Mouse (Mus musculus) mouse embryonic stem cell (cell line): Measurements from ENCODE around the gene Szt2.

Source experiments
- in situ Hi-C, 2 experiments: fragments of 300-500 bp; cut with MboI; formaldehyde crosslinking; loops; 1 replicate in 1 of 2; 3 replicates in 1 of 2; pipeline ENCODE4 v1.14.3; 2019 to 2020; ENCODE audit warnings: low sequenced_read_pairs in 2 of 2, low pct_unique_long_range_greater_than_20kb in 1 of 2, mixed read lengths in 1 of 2; ENCODE audit not compliant: unreplicated experiment in 1 of 2

Szt2 gene

DNA sequence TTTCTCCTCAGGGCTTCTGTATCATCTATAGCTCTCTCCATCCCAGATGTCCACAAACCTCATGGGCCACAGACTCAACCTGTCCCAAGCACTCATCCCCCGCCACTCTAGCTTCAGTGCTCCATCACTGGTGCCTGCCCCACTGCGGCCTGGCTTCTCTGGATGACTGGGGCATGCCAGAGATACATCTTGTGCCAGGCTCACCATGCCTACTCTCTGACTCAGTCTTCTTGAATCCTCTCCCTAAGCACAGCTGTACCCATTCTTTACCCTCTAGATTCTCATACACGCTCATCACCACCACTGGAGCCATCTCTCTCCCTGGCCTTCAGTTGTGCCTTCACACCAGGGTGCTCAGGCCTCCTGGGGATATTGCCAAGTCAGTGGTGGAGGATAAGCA, 45.1 kb downstream of the Szt2 start:
- in situ Hi-C loops: no loop called here

DNA sequence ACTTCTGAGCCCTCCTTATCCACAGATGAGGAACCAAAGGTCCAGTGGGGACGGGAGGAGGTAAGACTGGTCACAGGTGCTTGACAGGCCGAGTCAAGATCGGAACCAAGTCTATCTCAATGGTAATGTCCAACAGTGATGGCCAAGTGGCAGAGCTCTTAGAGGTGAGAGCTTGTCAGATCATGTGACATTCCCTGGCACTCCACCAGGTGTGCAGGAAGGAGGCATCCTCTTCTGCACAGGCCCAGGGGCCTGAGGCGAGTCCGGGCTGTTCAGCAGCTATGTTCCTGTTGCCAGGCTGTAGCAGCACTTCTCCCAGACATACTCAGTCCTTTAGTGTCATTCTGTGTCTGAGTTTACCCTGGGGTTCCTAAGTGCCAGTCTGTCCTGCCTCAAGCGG, 46.2 kb downstream of the Szt2 start:
- in situ Hi-C loops: no loop called here

DNA sequence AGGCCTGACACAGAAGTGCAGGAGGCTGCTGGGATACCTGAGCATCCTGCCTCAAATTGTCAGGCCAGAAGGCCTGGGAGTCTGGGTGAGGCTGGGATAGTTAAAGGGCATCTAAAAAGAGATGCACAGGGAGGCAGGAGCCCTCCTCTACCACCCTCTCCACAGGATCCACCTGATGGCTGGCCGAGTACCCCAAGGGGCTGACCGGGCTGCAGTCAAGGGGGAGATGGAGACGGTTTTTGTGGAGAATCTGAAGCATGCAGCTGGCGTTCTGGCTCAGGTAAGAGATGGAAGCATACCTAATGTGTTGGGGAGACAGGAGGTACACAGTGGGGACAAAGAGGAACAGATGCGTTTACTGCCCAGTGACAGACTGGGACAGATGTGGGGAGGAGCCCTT, 47.6 kb downstream of the Szt2 start:
- in situ Hi-C loops: no loop called here

DNA sequence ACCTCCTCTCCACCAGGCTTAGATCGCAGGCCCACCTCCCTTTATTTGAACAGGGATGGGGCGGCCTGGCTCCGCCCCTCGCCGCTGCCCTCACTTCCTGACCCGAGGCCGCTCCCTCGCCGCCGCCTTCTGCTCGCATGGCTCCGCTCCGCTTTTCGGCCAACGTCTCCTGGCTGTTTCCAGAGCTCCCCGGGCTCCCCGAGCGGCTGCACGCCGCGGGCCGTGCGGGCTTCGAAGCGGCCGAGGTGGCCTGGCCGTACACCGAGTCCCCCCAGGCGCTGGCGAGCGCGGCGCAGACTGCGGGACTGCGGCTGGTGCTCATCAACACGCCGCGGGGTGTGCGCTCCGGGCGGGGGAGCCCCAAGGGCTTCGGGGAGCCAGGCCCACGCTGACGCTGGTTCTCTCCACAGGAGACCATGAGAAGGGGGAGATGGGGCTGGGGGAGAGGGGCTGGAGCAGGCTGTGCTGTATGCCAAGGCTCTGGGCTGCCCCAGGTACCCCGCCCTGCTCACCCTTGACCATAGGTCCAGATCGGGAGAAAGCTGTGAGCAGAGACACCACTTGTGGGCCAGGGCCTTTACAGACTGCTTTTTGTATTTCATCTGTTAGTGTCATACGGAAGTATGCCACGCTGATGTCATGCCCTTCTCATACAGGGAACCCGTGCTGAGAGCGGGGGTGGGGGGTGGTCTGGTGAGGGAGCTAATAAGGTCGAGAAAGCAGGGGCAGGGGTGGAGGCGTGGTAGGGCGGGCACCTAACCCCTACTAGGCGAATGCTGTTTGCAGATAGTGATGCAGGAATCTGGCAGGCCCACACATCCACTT, 49.0 kb downstream of the Szt2 start:
- in situ Hi-C loops: no loop called here

DNA sequence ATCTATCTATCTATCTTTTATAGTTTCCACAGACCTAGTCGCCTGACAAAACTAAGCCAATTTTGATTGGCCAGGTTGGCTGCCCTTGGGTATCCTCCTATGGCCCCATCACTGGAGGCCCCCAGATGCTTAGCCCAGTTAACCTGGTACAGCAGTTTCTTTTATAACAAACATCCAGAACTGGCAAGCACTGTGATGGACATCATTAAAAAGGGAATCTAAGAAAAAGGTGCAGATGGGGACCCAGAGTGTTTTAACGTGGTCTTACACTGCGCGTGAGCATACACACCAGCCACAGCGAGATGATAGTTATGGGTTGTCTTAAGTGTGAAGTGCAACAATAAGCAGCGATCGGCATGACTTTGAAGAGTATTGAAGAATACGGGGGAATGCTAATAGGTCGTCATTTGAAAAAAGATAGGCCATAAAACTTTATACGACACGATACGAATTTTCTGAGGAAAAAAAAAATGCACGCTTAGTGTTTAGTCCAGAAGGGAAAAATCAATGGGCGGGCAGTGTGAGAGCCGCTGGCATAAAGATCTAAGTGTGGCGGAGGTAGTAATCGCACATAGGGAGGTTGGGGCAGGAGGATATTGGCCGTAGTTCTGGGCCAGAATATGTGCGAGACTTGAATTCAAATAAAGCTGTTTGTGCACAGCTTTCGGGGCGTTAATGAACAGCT, 49.7 kb downstream of the Szt2 start:
- in situ Hi-C loops: no loop called here

DNA sequence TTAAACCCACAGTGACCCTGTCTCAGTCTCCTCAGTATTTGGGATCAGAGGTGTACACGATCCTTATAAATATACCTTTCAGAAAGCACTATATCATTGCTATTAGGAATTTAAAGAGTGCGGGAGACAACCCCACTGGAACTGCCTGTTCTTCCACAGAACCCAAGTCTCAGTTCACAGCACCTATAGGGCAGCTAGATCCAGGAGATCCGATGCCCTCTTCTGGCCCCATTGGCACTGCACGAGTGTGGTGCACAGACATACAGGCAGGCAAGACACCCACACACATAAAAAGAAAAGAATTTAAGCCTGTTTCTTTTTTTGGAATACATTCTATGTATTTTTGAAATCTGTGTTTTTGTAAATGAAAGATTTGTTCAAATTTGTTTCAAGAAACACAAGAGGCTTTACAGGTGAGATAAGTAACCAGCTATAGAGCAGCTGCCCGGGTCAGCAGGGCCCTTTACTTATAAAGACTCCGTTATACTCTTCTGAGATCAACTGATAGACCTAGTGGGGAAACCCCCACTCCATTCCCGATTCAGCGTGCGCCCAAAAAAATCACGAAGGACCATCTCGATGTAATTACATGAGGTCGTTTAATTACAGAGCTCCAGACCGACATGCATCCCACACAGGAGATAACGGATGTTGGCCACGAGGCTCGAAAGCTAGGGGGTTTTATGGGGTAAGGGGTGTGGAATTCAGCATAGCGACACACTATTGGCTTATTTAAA, 50.7 kb downstream of the Szt2 start:
- in situ Hi-C loops: no loop called here

DNA sequence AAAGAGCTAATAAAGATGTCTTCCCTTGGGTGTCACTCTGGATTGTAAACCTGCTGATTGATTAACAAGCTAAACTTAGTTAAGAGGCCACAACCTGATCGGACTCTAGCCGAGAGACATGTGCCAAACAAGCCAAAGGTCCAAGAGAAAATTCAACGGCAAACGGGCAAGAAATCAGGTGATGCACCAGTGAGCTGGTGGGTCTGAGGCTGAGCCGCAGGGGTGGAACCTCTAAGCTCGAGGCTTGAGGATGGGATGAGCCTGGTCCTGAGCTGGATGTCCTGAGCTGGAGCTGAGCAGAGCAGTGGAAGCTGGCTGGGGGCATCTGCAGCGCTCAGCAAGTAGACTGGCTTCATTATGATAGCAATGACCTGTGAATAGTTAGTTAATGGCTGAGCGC, 51.6 kb downstream of the Szt2 start:
- in situ Hi-C loops: no loop called here

DNA sequence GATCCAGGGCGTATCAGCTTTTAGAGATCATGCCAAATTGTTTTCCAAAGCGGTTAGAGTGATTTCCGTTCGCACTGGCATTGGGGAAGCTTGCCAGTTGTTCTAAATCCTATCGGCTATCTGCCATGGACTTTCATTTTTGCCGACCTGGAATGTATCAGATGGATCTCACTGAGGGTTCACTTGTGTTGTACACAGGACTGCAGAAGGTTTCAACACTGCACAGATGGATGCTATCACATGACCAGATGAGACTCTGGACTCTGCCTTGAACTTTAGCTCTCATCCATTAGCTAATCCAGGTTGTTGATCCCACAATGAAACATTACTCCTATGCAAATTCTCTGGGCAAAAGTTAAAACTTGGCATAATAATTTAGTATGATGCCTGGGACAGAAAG, 52.3 kb downstream of the Szt2 start:
- in situ Hi-C loops: no loop called here

DNA sequence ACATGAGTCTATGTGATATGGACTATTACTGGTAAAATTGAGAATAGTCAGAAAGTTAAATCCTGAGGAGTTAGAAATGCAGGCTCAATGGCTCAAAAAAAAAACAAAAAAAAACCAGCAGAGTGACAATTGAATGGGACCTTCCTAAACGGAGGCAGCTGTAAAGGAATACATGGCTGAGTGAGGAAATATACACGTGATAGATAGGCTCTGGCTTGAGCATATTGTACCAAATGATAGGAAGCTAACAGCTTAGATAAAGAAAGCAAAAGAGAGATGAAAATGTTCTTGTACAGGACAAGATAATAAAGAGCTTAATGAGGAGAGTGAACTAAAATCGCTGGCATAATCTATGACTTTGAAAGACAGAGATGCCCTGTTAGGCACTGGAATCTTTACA, 54.8 kb downstream of the Szt2 start:
- in situ Hi-C loops: no loop called here

DNA sequence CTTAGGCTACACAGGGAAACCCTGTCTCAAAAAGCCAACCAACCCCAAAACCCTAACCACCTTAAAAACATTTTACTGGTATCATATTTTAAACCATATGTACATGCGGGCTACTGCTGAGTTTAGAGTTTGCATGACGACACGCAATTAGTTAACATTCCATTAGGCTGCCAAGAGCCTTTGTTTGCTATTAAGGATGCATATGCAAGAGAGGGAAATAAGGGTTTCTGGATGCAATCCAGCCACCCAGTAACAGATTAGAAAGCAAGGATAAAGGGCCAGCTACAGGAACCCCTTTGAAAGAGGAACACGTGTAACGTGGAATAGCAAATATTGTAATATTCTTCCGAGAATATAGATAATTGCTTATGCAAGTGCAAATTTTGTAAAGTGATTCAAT, 55.4 kb downstream of the Szt2 start:
- in situ Hi-C loops: no loop called here

DNA sequence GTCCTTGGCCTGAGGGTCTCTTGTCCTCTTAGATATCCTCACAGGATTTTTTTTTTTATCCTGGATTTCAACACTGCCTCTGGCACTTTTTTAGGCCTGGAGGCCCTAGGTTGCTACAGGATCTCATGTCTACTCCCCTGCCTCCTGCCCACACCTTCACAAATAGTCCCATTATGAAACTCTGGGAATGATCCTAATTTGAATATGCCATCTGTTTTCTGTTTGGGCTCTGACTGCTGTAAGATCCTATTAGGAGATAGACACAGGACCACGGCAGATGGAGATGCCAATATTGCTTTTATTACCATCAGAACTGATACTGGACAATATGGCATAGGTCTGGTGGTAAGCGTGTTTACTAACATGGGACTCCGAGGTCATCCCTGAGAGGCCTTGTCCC, 57.2 kb downstream of the Szt2 start:
- in situ Hi-C loops: no loop called here

DNA sequence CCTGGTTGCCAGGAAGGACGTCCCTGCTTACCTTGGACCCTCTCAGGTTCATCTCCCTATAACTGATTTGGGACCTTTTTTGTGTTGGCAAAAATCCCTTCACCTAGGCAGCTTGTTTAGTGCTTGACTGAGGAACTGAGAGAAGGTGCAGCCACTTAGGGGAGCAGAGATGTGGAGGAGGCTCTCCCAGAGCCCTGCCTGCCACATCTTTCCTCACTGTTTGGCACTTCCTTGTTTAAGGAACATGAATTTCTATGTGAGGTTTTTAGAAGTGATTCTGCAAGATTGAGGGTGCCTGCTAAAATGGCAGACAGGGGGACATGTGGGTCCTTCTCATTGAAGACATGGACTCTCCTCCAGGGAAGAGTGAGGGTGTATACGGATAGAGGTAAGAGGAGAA, 58.2 kb downstream of the Szt2 start:
- in situ Hi-C loops: no loop called here

DNA sequence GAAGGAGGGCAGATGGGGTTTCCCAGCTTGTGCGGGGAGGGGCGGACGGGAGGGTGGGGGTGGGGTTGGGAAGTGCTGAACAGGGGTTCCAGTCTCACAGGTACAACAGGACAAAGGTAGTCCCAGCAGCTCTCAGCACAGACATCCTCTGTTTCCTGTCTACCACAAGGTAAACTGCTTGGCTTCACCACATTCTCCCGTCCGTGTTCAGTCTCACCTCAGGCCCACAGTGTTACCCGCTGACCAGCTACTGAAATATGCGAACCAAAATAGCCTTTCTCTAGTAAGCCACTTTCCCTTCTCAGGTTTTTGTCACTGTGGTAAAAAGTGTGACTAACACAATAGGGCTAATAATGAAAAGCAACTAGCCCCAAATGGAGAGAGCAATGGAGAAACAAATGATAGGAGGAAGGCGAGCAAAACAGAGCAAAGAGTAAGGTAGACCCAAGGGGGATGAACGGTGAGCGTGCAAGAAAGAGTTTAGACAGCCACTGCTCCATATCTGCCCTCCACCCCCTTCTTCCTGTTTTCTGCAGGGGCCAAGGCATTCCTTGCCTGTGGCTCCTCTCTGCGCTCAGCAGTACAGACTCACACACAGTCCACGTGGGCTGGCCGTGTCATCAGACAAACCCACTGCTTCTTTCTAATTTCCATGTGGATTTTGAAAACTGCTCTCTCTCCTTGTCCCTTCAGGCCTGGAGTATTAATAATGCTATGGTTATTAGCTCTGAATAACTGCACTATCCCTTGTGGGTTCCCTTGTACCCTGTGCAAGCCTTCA, 61.4 kb downstream of the Szt2 start:
- in situ Hi-C loops: loop anchor here in 1 of 2 experiments (25.0 kb wide), 1 partner anchor 635 kb away; the partner anchor contains the start of gene Gm12845

DNA sequence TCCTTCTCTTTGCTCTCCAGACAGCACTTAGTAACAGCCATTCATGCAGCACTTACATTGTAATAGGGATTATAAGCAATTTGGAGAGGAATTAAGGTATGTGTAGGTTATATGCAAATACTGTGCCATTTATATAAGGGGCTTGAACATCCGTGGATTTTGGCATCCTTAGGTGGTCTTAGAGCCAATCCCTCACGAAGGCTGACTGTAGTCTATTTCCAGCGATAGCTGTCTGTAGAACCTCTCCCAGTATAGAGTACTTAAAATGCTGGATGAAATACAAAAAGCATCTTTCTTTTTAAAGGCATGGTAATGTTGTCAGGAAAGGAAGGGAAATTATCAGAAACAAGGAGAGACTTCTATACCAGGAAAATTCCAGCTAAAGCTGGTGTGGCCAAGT, 67.6 kb downstream of the Szt2 start:
- in situ Hi-C loops: loop anchor here in 1 of 2 experiments (25.0 kb wide), 1 partner anchor 629 kb away; the partner anchor contains the start of gene Gm12845

DNA sequence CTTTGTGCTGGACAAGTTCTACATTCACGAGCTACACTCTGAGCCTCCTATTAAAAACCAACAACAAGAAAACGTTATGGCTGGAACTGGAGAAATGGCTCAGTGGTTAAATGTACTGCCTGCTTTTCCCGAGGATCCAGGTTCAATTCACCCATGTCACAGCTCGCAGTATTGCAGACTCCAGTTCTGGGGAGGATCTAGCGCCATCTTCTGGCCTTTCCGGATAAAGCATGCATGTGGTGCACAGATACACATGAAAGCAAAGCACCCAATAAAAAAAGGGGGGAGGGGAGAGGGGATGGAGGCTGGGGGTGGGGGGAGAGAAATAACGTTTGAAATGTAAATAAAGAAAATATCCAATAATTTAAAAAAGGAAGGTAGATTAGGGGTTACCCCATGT, 72.4 kb downstream of the Szt2 start:
- in situ Hi-C loops: loop anchor here in 1 of 2 experiments (25.0 kb wide), 1 partner anchor 624 kb away; the partner anchor contains the start of gene Gm12845

DNA sequence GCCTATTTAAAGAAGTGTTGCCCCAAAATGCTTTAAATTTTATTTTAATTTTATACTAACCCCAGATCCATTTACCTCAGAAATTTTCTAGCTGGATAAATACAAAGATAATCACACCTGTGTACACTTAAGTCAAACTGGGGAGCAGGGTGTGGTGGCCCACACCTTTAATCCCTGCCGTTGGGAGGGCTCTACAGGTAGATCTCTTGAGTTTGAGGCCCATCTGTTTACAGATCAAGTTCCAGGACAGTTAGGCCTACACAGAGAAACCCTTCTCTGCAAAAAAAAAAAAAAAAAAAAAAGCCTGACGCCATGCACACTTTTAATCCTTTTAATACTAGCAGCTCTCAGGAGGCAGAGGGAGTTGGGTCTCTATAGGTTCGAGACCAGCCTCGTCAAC, 73.1 kb downstream of the Szt2 start:
- in situ Hi-C loops: loop anchor here in 1 of 2 experiments (25.0 kb wide), 1 partner anchor 624 kb away; the partner anchor contains the start of gene Gm12845

DNA sequence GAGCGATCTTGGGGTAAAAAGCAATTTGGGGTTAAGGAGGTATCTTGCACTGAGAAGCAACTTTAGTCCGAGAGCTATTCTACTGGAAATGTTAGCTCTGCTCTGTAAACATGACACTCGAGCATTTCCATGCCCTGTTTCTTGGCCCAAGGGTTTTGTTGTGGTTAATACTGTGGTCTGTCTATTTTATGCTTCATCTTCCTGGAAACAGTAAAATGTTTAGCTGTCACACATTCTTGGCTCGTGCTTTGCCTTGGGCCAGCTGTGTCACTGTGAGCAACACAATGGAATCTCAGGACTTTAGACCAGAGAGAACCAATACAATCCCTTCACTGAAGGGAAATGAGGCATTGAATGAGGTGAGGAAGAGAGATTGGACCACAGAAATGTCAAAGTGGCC, 77.3 kb downstream of the Szt2 start:
- in situ Hi-C loops: loop anchor here in 1 of 2 experiments (25.0 kb wide), 1 partner anchor 619 kb away; the partner anchor contains the start of gene Gm12845

DNA sequence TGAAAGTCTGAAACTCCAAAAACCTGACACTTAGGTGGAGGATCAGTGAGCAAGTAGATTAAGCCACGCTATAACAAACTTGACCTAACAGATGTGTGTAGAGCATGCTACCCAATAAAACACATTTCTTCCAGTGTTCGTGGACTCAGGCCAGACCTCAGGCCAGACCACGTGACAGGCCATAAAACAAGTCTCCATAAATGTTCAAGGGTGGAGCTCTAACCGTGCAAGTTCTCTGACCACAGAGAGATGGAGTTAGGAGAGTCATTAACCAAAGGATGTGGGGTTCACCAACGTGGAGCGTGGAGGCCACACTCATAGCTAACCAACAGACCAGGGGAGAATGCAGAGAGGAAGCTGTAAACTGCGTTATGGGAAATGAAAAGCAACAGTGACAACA, 82.6 kb downstream of the Szt2 start:
- in situ Hi-C loops: loop anchor here in 1 of 2 experiments (25.0 kb wide), 1 partner anchor 614 kb away; the partner anchor contains the start of gene Gm12845
